12 mouse cellular contexts compared by ENCODE assay signal in the genomic region with DNA sequence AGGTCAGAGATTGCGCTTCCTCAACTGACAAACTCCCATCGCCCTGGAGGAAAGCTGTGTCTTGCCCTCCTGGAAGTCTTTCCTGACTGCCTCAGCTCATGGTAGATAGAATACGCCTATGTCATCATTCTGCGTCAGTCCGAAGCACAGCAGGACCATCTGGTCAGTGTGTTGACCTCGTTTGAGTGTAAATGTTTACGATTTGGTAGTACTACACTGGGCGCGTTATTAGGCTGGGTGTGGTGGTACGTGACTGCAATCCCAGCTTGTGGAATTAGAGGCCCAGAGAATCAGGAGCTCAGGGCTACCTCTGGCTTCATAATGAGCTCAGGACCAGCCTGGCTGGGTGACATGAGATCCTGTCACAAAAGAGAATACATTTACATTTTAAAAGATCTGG.
DNase-seq lines count a peak whose midpoint lies in the region; ATAC-seq and TF ChIP-seq lines count a peak whose summit lies in the region.
"Had no signal": no experiment of that assay in that cellular context is flagged by ENCODE, and none has a peak within 500 bp of the region (broad histone marks: within the 10 kb centered on the region; RNA-seq: fewer than 3 reads in every experiment).

No protein-coding gene starts in this region.

- peak; percentile 44; the same call in 1 of the 2 replicates for ATAC-seq in liver, embryonic 11.5 days (replicated peaks; ENCODE audit: low FRiP score)
- no peak for ATAC-seq in liver, postnatal 0 days
- peak; percentile 63 for ATAC-seq in intestine, embryonic 15.5 days
- ATAC-seq in stomach, embryonic 15.5 days (ENCODE audit: insufficient read depth, low FRiP score, low read depth): no peak; the same call in 1 of the 2 replicates

- H3K27ac ChIP-seq in liver, embryonic 11.5 days (ENCODE audit: low read depth, low read length): no peak overlapping the region
- no peak overlapping the region for H3K27ac ChIP-seq in liver, postnatal 0 days (ENCODE audit: low read depth)
- H3K27ac ChIP-seq in intestine, embryonic 15.5 days: no peak overlapping the region
- no peak overlapping the region; the same call in 1 of the 2 replicates for H3K27ac ChIP-seq in stomach, embryonic 15.5 days
- H3K27ac ChIP-seq: left cerebral cortex, adult 2 months; macrophage; neural tube, embryonic 13.5 days had no signal

- WGBS in liver, embryonic 11.5 days: 65% methylated on average over 10 of the region's 10 CpGs
- WGBS in liver, postnatal 0 days (ENCODE audit: insufficient replicate concordance): 45% methylated on average over 10 of the region's 10 CpGs
- WGBS in intestine, embryonic 15.5 days: 19% methylated on average over 10 of the region's 10 CpGs
- 21% methylated on average over 10 of the region's 10 CpGs for whole genome bisulfite sequencing in stomach, embryonic 15.5 days

- no peaks in the 10 kb centered on the region for H3K9me3 ChIP-seq in liver, embryonic 11.5 days (ENCODE audit: control insufficient read depth, low read length)
- H3K9me3 ChIP-seq in liver, postnatal 0 days (ENCODE audit: low read length): no peaks in the 10 kb centered on the region
- H3K9me3 ChIP-seq in intestine, embryonic 15.5 days: no peaks in the 10 kb centered on the region
- no peaks in the 10 kb centered on the region for H3K9me3 ChIP-seq in stomach, embryonic 15.5 days
- H3K9me3 ChIP-seq: neural tube, embryonic 13.5 days had no signal

- no peak overlapping the region for H3K4me3 ChIP-seq in liver, embryonic 11.5 days (ENCODE audit: low read depth, low read length)
- H3K4me3 ChIP-seq in liver, postnatal 0 days (ENCODE audit: low read depth, low read length): no peak overlapping the region
- H3K4me3 ChIP-seq in intestine, embryonic 15.5 days (replicated peaks): no peak overlapping the region
- H3K4me3 ChIP-seq in stomach, embryonic 15.5 days (replicated peaks): no peak overlapping the region
- H3K4me3 ChIP-seq: left cerebral cortex, adult 2 months; neural tube, embryonic 13.5 days had no signal

- no peak overlapping the region for H3K9ac ChIP-seq in liver, embryonic 11.5 days (ENCODE audit: low read depth, low read length)
- no peak overlapping the region for H3K9ac ChIP-seq in liver, postnatal 0 days (replicated peaks)
- H3K9ac ChIP-seq in intestine, embryonic 15.5 days: no peak overlapping the region
- H3K9ac ChIP-seq in stomach, embryonic 15.5 days: no peak overlapping the region
- H3K9ac ChIP-seq: neural tube, embryonic 13.5 days had no signal

- H3K4me1 ChIP-seq in liver, embryonic 11.5 days (replicated peaks; ENCODE audit: control insufficient read depth, insufficient read depth, low read length): no peaks in the 10 kb centered on the region
- H3K4me1 ChIP-seq in liver, postnatal 0 days (ENCODE audit: insufficient read depth): no peaks in the 10 kb centered on the region
- H3K4me1 ChIP-seq in intestine, embryonic 15.5 days (replicated peaks): peaks cover 7% of the 10 kb centered on the region; the same call in 1 of the 2 replicates
- no peaks in the 10 kb centered on the region for H3K4me1 ChIP-seq in stomach, embryonic 15.5 days

- no peak for TF ChIP-seq EP300 in liver, postnatal 0 days (IDR thresholded peaks at IDR 0.05; ENCODE audit: low read depth)

- DNase-seq in liver, embryonic 11.5 days (ENCODE audit: low spot score): no peak
- no peak for DNase-seq in liver, postnatal 0 days
- DNase-seq in cerebellum, postnatal 10 days: peak; percentile 68 to 73
- no peak for DNase-seq in layer of hippocampus, adult 8-10 months (ENCODE audit: low spot score in 2 of 2)
- no peak for DNase-seq in heart, postnatal 4 days
- DNase-seq: kidney, adult 11 months; thymus, postnatal 36 days had no signal

- H3K36me3 ChIP-seq in liver, embryonic 11.5 days (ENCODE audit: control insufficient read depth, insufficient read depth, low read length): no peaks in the 10 kb centered on the region
- H3K36me3 ChIP-seq in liver, postnatal 0 days (replicated peaks; ENCODE audit: insufficient read depth, low read length): no peaks in the 10 kb centered on the region
- no peaks in the 10 kb centered on the region for H3K36me3 ChIP-seq in intestine, embryonic 15.5 days
- no peaks in the 10 kb centered on the region for H3K36me3 ChIP-seq in stomach, embryonic 15.5 days
- H3K36me3 ChIP-seq: neural tube, embryonic 13.5 days had no signal

- H3K27me3 ChIP-seq in liver, embryonic 11.5 days (replicated peaks; ENCODE audit: control insufficient read depth, insufficient read depth, low read length): no peaks in the 10 kb centered on the region
- H3K27me3 ChIP-seq in liver, postnatal 0 days (ENCODE audit: insufficient read depth, low read length): no peaks in the 10 kb centered on the region
- H3K27me3 ChIP-seq in intestine, embryonic 15.5 days (replicated peaks): no peaks in the 10 kb centered on the region
- no peaks in the 10 kb centered on the region for H3K27me3 ChIP-seq in stomach, embryonic 15.5 days (replicated peaks)
- H3K27me3 ChIP-seq: neural tube, embryonic 13.5 days had no signal

- H3K4me2 ChIP-seq in liver, embryonic 11.5 days: no peak overlapping the region
- H3K4me2 ChIP-seq in liver, postnatal 0 days (ENCODE audit: low read depth, low read length): no peak overlapping the region
- peak overlapping the region; percentile 3; the same call in 1 of the 2 replicates for H3K4me2 ChIP-seq in intestine, embryonic 15.5 days (replicated peaks)
- peak overlapping the region; percentile 22; the same call in 1 of the 2 replicates for H3K4me2 ChIP-seq in stomach, embryonic 15.5 days
- H3K4me2 ChIP-seq: neural tube, embryonic 13.5 days had no signal

- TF ChIP-seq CTCF in liver, postnatal 0 days (IDR thresholded peaks at IDR 0.05; ENCODE audit: low read depth): no peak

Comparison
In these comparisons a context has a peak if more than half of its experiments do, and no peak if none do; other contexts are left out.
1. ATAC-seq: peak in liver, embryonic 11.5 days (single experiment) and intestine, embryonic 15.5 days (single experiment); none in liver, postnatal 0 days (single experiment) and stomach, embryonic 15.5 days (single experiment).
2. DNase-seq: peak in cerebellum, postnatal 10 days (2 of 2); none in liver, embryonic 11.5 days (single experiment), liver, postnatal 0 days (single experiment), layer of hippocampus, adult 8-10 months (0 of 2) and heart, postnatal 4 days (single experiment).
3. H3K4me2 ChIP-seq: peak in intestine, embryonic 15.5 days (single experiment) and stomach, embryonic 15.5 days (single experiment); none in liver, embryonic 11.5 days (single experiment) and liver, postnatal 0 days (single experiment).